15 mouse cellular contexts compared by ENCODE assay signal in the genomic region with DNA sequence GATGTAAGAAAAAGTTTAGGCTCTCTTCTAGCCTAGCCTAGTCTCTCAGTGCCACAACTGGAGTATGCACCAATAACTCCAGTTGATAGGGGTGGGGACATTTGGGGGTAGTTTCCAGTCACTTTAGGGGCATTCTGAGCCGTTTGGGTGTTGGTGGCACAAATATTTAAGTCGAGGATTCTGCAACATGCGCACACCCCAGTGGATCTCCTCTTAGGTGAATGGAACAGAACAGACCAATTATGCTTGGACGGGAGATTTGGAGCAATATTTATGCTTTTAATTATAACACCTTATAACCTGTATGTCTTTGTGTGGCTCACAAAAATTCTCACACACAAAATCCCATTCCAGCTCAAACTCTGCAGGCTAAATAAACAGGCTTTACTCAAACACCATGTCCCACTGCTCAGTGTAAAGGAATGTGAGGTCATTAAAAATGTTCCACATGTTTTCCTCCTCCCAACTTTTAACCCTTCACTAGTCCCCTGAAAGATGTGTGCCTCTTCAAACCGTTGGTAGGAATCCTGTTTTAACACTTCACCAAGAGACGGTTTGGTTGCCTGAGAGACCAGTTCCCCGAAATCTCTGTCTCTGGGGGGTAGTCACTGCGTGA. TPM values are rescaled to one million over a fixed set of nuclear protein-coding genes. Genes with fewer than 3 reads are reported as not detected.
A peak's percentile ranks its signal among the peaks of the same experiment; 100 is the strongest.
DNase-seq lines count a peak whose midpoint lies in the region; ATAC-seq and TF ChIP-seq lines count a peak whose summit lies in the region.
"Had no signal": no experiment of that assay in that cellular context is flagged by ENCODE, and none has a peak within 500 bp of the region (broad histone marks: within the 10 kb centered on the region; RNA-seq: fewer than 3 reads in every experiment).

No protein-coding gene starts in this region.

- H3K9me3 ChIP-seq in heart, embryonic 16.5 days (replicated peaks; ENCODE audit: control insufficient read depth, low read length): no peaks in the 10 kb centered on the region
- H3K9me3 ChIP-seq in lung, embryonic 16.5 days (ENCODE audit: control insufficient read depth, low read length): no peaks in the 10 kb centered on the region
- no peaks in the 10 kb centered on the region for H3K9me3 ChIP-seq in embryonic facial prominence, embryonic 13.5 days
- H3K9me3 ChIP-seq: neural tube, embryonic 12.5 days had no signal

- no peak overlapping the region for H3K9ac ChIP-seq in heart, embryonic 16.5 days (ENCODE audit: low read length)
- H3K9ac ChIP-seq in lung, embryonic 16.5 days (ENCODE audit: low read length): no peak overlapping the region
- H3K9ac ChIP-seq in embryonic facial prominence, embryonic 13.5 days: no peak overlapping the region
- H3K9ac ChIP-seq: neural tube, embryonic 12.5 days had no signal

- TF ChIP-seq POLR2A in lung, adult 2 months (IDR thresholded peaks at IDR 0.05; ENCODE audit: borderline replicate concordance, extremely low read depth, low read depth, low read length): no peak

- peak overlapping the region; percentile 59 for H3K27ac ChIP-seq in heart, embryonic 16.5 days (ENCODE audit: low read length)
- peak overlapping the region; percentile 64 for H3K27ac ChIP-seq in lung, embryonic 16.5 days (ENCODE audit: low read length)
- peak overlapping the region; percentile 98 for H3K27ac ChIP-seq in embryonic facial prominence, embryonic 13.5 days

- intact Hi-C loops in heart, postnatal 10 days (cut with DNase I): no loop called here

- peaks cover 13% of the 10 kb centered on the region for H3K4me1 ChIP-seq in heart, embryonic 16.5 days (ENCODE audit: control insufficient read depth, insufficient read depth, low read length)
- H3K4me1 ChIP-seq in lung, embryonic 16.5 days (replicated peaks; ENCODE audit: control insufficient read depth, insufficient read depth, low read length): peaks cover 48% of the 10 kb centered on the region
- H3K4me1 ChIP-seq in lung, adult 2 months (ENCODE audit: control insufficient read depth, insufficient read depth, low read length): peaks cover 3% of the 10 kb centered on the region; the same call in 1 of the 2 replicates
- H3K4me1 ChIP-seq in embryonic facial prominence, embryonic 13.5 days: peaks cover 77% of the 10 kb centered on the region

- DNase-seq in heart, postnatal 10 days: no peak
- DNase-seq in lung, adult 2 months: no peak
- DNase-seq in mesoderm, embryonic 11.5 days (ENCODE audit: low read depth, low spot score): peak; percentile 63
- DNase-seq in left cerebral cortex, adult 9 months (ENCODE audit: low spot score in 2 of 2): no peak
- DNase-seq: adrenal gland, postnatal 10 days; heart, postnatal 4 days; thymus, postnatal 25 days had no signal

- H3K36me3 ChIP-seq in heart, embryonic 16.5 days (ENCODE audit: control insufficient read depth, insufficient read depth): no peaks in the 10 kb centered on the region
- no peaks in the 10 kb centered on the region for H3K36me3 ChIP-seq in lung, embryonic 16.5 days (ENCODE audit: control insufficient read depth, insufficient read depth, low read length)
- 0 out of 2 replicates have a peak, but pooled peaks cover 3% of the 10 kb centered on the region for H3K36me3 ChIP-seq in embryonic facial prominence, embryonic 13.5 days

- 56% methylated on average over 8 of the region's 8 CpGs for WGBS in heart, embryonic 16.5 days
- WGBS in lung, embryonic 16.5 days: 27% methylated on average over 8 of the region's 8 CpGs
- WGBS in lung, adult 2 months: 69% methylated on average over 8 of the region's 8 CpGs
- WGBS in embryonic facial prominence, embryonic 13.5 days: 28% methylated on average over 8 of the region's 8 CpGs

- H3K27me3 ChIP-seq in heart, embryonic 16.5 days (ENCODE audit: control insufficient read depth, insufficient read depth, low read length): no peaks in the 10 kb centered on the region
- H3K27me3 ChIP-seq in lung, embryonic 16.5 days (ENCODE audit: control insufficient read depth, insufficient read depth, low read depth, low read length): no peaks in the 10 kb centered on the region
- H3K27me3 ChIP-seq in embryonic facial prominence, embryonic 13.5 days: no peaks in the 10 kb centered on the region
- H3K27me3 ChIP-seq: neural tube, embryonic 12.5 days had no signal

- TF ChIP-seq CTCF in lung, adult 2 months (IDR thresholded peaks at IDR 0.05; ENCODE audit: insufficient read depth, low read length): no peak

- no peak for ATAC-seq in heart, embryonic 16.5 days (replicated peaks; ENCODE audit: extremely low read depth, insufficient read depth, low FRiP score)
- peak; percentile 52; the same call in 1 of the 2 replicates for ATAC-seq in lung, embryonic 16.5 days (ENCODE audit: low read depth)
- no peak for ATAC-seq in embryonic facial prominence, embryonic 13.5 days (ENCODE audit: insufficient number of reproducible peaks, insufficient read depth, low FRiP score, low TSS enrichment, low read depth)
- ATAC-seq in CD4-positive, CD25-positive, alpha-beta regulatory T cell, adult 4 months: no peak

- H3K4me2 ChIP-seq in heart, embryonic 16.5 days (ENCODE audit: low read depth, low read length): no peak overlapping the region
- H3K4me2 ChIP-seq in lung, embryonic 16.5 days (ENCODE audit: low read depth, low read length): no peak overlapping the region
- H3K4me2 ChIP-seq in embryonic facial prominence, embryonic 13.5 days: no peak overlapping the region
- H3K4me2 ChIP-seq: neural tube, embryonic 12.5 days had no signal

- H3K4me3 ChIP-seq in heart, embryonic 16.5 days (ENCODE audit: low read length): no peak overlapping the region
- no peak overlapping the region for H3K4me3 ChIP-seq in lung, embryonic 16.5 days (ENCODE audit: low read length)
- H3K4me3 ChIP-seq in lung, adult 2 months (replicated peaks; ENCODE audit: extremely low read depth, low read depth, low read length): no peak overlapping the region
- no peak overlapping the region for H3K4me3 ChIP-seq in embryonic facial prominence, embryonic 13.5 days
- H3K4me3 ChIP-seq: neural tube, embryonic 12.5 days had no signal

RNA-seq across cellular contexts. Expression of a gene that starts 35.9 kb away (rescaled TPM):
- polyA plus RNA-seq in heart, embryonic 16.5 days (2015; fragmentation: Nextera tagmentation; extraction: Ambion mirVana): not detected in 2 replicates
- total RNA-seq in heart, postnatal 10 days (2021): not detected
- polyA plus RNA-seq in lung, embryonic 16.5 days (2015; fragmentation: Nextera tagmentation; extraction: Ambion mirVana): not detected in 2 replicates
- polyA plus RNA-seq in lung, adult 2 months (2012; rRNA removed): not detected in 2 replicates
- not detected in 2 replicates for polyA plus RNA-seq in embryonic facial prominence, embryonic 13.5 days (2015; fragmentation: Nextera tagmentation; extraction: Ambion mirVana)
- not detected for polyA plus RNA-seq in CD4-positive, CD25-positive, alpha-beta regulatory T cell, adult 4 months (2017; shearing (Covaris generic))
- total RNA-seq: adrenal gland, postnatal 10 days; heart, postnatal 4 days; layer of hippocampus, adult 18-20 months; liver, adult 2 months; megakaryocyte, adult 5-6 weeks had no signal
- polyA plus RNA-seq: liver, adult 2 months; neural tube, embryonic 12.5 days had no signal

RNA-seq across cellular contexts. Expression of a gene that starts 46.4 kb away (rescaled TPM):
- 27.0 and 31.7 TPM in 2 replicates for polyA plus RNA-seq in heart, embryonic 16.5 days (2015; fragmentation: Nextera tagmentation; extraction: Ambion mirVana)
- total RNA-seq in heart, postnatal 10 days (2021): 10 to 100 TPM; 20.6 to 21.9 TPM
- 35.7 and 38.0 TPM in 2 replicates for polyA plus RNA-seq in lung, embryonic 16.5 days (2015; fragmentation: Nextera tagmentation; extraction: Ambion mirVana)
- 12.8 and 21.7 TPM in 2 replicates for polyA plus RNA-seq in lung, adult 2 months (2012; rRNA removed)
- polyA plus RNA-seq in embryonic facial prominence, embryonic 13.5 days (2015; fragmentation: Nextera tagmentation; extraction: Ambion mirVana): 50.4 and 51.4 TPM in 2 replicates
- 10 to 100 TPM; 26.7 to 28.0 TPM for polyA plus RNA-seq in CD4-positive, CD25-positive, alpha-beta regulatory T cell, adult 4 months (2017; shearing (Covaris generic))
